Mouse (Mus musculus) MEL (cell line): Measurements from ENCODE around the gene Gm37240.

ENCODE experiments used
- MAZ ChIP-seq: IDR thresholded peaks from 2 replicates; pipeline ENCODE4 v1.6.1; 2012; ENCODE audit warnings: low read depth, mild to moderate bottlenecking, inconsistent platforms, low read length, improper control_type of control experiment
- ZNF384 ChIP-seq: IDR thresholded peaks from 2 replicates; pipeline ENCODE4 v1.6.1; 2012; ENCODE audit warnings: low read depth, mild to moderate bottlenecking, inconsistent platforms, low read length, improper control_type of control experiment

DNA sequence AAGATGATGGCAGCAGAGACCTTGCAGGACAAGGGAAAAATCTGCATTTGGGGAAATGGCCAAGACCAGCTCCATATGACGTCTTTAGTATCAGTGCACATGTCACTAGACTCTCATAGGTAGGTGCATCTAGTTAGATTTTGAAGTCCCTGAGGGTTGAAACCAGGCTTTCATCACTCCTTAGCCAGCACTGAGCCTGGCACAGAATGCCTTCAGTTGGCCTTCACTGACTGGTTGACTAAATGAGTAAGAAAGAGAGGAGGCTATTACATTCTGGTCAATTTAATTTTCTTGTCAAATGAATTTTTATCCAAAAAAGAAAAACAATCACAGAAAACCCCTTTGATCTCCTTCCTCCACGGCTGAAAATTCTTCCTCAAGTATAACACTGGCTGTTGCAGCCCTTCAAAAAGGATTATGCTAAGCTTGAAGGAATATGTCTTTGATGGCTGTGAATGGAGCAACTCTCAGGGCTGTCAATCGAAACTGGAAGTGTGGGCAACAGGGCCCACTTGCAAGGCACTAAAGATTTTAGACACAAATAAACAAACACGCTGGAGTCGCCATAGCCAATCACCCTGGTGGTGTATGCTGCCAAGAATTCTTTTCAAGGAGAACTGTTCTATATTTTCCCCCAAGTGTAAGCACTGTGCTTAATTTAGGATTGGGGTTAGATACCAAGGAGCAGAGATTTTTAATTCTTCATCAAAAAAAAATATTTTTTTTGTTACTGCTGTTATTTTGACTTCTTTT lies 522.6 kb downstream of the Gm37240 start:
- TF ChIP-seq ZNF384 (no peak), MAZ (no peak)
